Mouse (Mus musculus) liver, embryonic 14.5 days (tissue): ENCODE data around the gene Mrps35.

Source experiments
- CTCF ChIP-seq: IDR thresholded peaks from 2 replicates; pipeline ENCODE4 v1.5.1; 2016; ENCODE audit warnings: antibody characterized with exemption, low read depth, control low read depth
- EP300 ChIP-seq: IDR thresholded peaks from 2 replicates; pipeline ENCODE4 v1.6.1; 2016; ENCODE audit warnings: antibody characterized with exemption, low read depth

- no peak for TF ChIP-seq EP300
- TF ChIP-seq CTCF, result no peak
These were observed 53.5 kb downstream of the Mrps35 start for GRCm38 (mm10) chr6:147096109-147096508.
